Mouse (Mus musculus) spleen, adult 2 months (tissue): Measurements from ENCODE around the gene Hmcn1.

ENCODE experiments used
- CTCF ChIP-seq: fragments of 200-500 bp; IDR thresholded peaks from 2 replicates; pipeline ENCODE4 v1.5.1; 2011; ENCODE audit warnings: mild to moderate bottlenecking, inconsistent platforms; ENCODE audit not compliant: insufficient read depth, insufficient read length, insufficient replicate concordance; ENCODE audit errors: extremely low read depth
- POLR2A ChIP-seq: fragments of 200-500 bp; IDR thresholded peaks from 2 replicates; pipeline ENCODE4 v1.6.1; 2011; ENCODE audit warnings: low read depth, low read length, inconsistent platforms

DNA sequence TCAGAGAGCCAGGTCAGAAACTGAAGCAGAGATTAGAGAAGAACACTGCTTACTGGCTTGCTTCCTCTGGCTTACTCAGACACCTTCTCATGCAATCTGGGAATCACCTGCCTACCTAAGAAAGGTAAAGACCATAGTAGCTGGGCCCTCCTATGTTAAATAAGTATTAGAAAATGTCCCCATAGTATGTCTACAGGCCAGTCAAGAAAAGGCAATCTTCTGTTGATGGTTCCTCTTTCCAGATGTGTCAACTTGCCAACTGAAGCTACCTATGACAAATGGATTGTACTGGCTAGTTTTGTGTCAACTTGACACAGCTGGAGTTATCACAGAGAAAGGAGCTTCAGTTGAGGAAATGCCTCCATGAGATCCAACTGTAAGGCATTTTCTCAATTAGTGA is 40.1 kb upstream of the Hmcn1 start:
- TF ChIP-seq POLR2A = no peak
- TF ChIP-seq CTCF = no peak
